Mouse (Mus musculus): Measurements from ENCODE around the gene Prss32. TPM values are rescaled to one million over a fixed set of nuclear protein-coding genes. Genes with fewer than 3 reads are reported as not detected.
"Not testable (repeated sequence)": the region's sequence is repeated elsewhere in the genome, so short reads cannot be mapped to it uniquely, and the experiment has no call there.

Gene Prss32
- total RNA-seq, 1 experiment from 2014 or later: not detected

DNA sequence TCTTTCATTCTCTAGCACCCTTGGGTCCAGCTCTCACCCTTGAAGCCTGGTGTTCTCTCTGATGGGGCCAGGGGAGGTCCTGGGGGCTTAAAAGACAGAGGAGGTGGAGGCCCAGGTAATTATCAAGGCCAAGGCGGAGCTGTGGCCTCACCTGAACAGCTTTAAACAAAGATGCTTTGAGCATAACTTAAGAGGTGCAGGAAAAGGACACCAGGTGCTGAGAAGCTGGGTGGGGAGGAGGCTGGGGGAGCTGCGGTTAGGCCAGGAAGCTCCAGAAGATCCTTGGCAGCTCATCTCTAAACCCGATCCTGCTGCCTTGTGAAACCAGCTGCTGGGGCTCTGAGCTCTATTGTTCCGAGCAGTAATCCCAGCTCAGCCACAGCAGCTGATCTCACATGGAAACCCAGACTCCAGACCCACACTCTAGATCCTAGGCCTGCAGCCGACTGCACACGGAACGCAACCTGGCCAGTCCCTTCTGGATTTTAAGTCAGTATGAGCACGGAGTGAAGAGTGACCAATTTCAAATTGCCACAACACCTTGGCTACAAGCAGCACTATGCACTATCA, 7.6 kb upstream of the Prss32 start, which contains the start of gene Prss33:
TSS of gene Prss33 (minus strand) at position 51 of the 570 bp plus-strand sequence.
- no peak for ATAC-seq (replicated peaks; ENCODE audit: low read depth, poor library complexity, severe bottlenecking)

- peak; percentile 83 for ATAC-seq (replicated peaks; ENCODE audit: low read depth, poor library complexity, severe bottlenecking)
These were observed 2.5 kb upstream of the Prss32 start for GRCm38 (mm10) chr17:23841145-23841544.

- no peak for ATAC-seq (replicated peaks; ENCODE audit: low read depth, poor library complexity, severe bottlenecking)
These were observed 379 bp upstream of the Prss32 start for GRCm38 (mm10) chr17:23843141-23843811.

DNA sequence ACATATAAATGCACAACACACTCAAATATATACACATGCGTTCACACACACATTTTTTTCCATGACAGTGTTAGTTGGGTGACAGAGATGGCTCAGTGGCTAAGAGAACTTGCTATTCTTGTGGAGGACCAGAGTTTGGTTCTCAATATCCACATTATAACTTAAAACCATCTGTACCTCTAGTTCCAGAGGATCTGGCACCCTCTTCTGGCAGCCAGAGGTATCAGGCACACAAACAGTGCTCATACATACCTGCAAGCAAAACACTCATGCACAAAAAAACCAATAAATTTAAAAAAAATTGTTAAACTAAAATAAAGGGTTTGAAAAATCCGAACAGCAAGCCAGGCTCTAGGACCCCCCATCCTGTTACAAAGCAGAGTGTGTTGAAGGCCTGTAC, 6.4 kb downstream of the Prss32 start:
- no peak for ATAC-seq (replicated peaks; ENCODE audit: low read depth, poor library complexity, severe bottlenecking)

DNA sequence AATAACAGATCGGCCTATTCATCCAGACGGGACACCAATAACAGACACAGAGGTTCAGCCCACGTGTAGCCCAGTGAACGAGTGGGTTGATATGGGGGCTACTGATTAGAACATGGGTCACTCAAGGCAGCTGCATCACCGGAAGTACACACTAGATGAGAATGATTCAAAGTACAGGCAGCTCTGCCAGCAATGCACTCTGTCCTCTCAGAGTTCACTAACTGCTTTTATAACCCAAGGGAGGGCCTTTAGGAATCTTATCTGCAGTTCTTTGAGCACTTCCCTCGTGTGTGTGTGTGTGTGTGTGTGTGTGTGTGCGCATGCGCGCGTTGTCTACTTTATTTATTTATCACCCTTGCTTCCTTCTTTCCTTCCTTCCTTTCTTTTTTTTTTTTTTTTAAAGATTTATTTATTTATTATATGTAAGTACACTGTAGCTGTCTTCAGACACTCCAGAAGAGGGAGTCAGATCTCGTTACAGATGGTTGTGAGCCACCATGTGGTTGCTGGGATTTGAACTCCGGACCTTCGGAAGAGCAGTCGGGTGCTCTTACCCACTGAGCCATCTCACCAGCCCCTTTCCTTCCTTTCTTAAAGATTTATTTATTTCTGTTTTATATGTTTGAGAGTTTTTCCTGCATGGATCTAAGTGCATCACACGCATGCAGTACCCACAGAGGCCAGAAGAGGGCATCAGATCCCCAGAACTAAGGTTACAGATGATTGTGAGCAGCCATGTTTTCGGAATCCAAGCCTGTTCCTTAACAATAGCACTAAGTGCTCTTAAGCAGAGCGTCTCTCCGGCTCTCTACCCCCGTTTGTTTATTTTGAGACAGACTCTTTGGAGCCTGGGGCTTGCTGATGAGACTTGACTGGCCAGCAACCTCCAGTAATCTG, 7.4 kb downstream of the Prss32 start:
- peak; percentile 60 for ATAC-seq (replicated peaks; ENCODE audit: low read depth, poor library complexity, severe bottlenecking)

- peak; percentile 87 for ATAC-seq (replicated peaks; ENCODE audit: low read depth, poor library complexity, severe bottlenecking)
These were observed 9.6 kb downstream of the Prss32 start for GRCm38 (mm10) chr17:23853292-23853691.

DNA sequence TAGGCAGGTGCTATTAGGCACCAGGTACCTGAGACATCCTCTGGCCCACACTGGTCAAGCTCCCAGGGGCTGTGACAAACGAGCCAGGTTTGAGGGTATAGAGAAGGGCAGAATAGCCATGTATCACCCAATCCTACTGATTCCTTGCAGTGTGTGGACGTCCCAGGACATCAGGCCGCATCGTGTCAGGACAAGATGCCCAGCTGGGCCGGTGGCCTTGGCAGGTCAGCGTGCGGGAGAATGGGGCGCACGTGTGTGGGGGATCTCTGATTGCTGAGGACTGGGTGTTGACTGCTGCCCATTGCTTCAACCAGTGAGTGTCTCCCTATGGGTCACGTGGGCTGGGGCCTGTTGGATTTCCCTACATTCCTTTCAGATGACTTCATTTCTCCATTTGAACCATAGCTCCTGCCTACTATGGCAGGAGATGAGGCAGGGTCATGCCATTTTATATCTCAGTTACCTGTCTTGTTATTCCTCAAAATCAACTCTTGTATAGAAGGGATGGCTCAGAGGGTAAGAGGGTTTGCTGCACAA, 10.6 kb downstream of the Prss32 start:
- no peak for ATAC-seq (replicated peaks; ENCODE audit: low read depth, poor library complexity, severe bottlenecking)

DNA sequence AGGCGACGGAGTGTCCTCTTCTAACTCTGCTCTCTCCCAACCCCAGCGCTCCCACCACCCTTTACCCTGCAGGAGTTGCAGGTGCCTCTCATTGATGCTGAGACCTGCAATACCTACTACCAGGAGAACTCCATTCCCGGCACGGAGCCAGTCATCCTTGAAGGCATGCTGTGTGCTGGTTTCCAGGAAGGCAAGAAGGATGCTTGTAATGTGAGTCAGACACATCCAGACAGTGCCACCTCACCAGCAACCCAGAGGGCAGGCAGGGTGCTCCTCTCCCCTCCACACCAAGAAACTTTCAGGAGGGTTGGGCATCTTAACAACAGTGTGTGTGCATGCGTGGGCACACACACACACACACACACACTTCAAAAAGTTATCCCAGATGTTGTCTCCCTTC, 13.5 kb downstream of the Prss32 start:
- no peak for ATAC-seq (replicated peaks; ENCODE audit: low read depth, poor library complexity, severe bottlenecking)

DNA sequence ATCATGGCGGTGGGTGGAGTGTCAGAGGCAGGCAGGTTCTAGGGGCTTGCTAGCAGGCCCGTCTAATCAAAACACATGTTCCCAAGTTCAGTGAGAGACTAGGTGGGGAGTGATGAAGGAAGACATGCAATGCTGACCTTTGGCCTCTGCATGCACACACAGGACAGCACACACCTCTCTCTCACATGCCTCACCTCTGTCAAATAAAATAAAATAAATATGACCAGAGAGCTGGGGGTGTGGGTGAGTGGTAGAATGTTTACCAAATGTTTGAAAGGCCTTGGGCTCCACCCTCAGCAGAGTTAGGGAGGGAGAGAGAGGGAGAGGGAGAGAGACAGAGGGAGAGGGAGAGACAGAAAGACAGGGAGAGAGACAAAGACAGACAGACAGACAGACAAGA, 14.3 kb downstream of the Prss32 start:
- no peak for ATAC-seq (replicated peaks; ENCODE audit: low read depth, poor library complexity, severe bottlenecking)

DNA sequence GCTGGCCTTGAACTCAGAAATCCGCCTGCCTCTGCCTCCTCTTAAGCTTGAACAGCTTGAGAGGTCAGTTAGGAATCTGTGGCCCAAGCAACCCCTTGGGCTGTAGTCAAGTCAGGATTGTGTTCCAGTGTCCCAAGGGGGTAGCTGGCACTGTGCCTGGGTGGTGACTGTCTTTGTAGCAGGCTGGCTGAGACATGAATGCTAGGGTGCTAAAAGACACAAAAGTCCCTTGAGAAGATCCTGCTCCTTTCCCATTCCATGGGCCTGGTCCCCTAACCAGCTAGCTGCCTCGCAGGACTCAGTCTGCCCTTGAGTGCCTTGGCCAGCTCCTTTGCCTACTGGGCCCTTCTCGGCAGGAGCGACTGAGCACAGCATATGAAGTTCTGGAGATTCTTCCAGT, 19.3 kb downstream of the Prss32 start:
- no peak for ATAC-seq (replicated peaks; ENCODE audit: low read depth, poor library complexity, severe bottlenecking)

DNA sequence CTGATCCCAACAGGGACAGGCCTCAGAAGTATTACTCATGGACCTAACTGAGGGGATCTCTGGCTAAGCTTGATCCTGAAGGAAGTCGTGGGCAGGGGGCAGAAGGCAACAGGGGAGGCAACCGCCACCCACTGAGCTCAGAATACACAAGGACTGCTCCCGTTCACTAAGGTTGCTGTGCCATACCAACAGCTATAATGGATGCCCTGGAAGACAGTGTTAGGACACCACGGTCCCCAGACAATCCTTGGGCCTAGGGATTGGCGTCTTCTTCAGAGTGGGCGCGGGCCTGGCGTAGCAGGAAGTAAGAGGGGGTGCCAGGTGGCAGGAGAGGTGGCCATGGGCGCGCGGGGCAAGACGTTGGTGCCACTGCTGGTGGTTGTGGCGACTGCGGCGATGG, 24.1 kb downstream of the Prss32 start, which contains the start of gene Prss21:
TSS of gene Prss21 (plus strand) at position 301 of the 400 bp plus-strand sequence.
- no peak for ATAC-seq (replicated peaks; ENCODE audit: low read depth, poor library complexity, severe bottlenecking)

- peak; percentile 56; the same call in 1 of the 2 replicates for ATAC-seq (replicated peaks; ENCODE audit: low read depth, poor library complexity, severe bottlenecking)
These were observed 24.9 kb downstream of the Prss32 start for GRCm38 (mm10) chr17:23868513-23868912.

DNA sequence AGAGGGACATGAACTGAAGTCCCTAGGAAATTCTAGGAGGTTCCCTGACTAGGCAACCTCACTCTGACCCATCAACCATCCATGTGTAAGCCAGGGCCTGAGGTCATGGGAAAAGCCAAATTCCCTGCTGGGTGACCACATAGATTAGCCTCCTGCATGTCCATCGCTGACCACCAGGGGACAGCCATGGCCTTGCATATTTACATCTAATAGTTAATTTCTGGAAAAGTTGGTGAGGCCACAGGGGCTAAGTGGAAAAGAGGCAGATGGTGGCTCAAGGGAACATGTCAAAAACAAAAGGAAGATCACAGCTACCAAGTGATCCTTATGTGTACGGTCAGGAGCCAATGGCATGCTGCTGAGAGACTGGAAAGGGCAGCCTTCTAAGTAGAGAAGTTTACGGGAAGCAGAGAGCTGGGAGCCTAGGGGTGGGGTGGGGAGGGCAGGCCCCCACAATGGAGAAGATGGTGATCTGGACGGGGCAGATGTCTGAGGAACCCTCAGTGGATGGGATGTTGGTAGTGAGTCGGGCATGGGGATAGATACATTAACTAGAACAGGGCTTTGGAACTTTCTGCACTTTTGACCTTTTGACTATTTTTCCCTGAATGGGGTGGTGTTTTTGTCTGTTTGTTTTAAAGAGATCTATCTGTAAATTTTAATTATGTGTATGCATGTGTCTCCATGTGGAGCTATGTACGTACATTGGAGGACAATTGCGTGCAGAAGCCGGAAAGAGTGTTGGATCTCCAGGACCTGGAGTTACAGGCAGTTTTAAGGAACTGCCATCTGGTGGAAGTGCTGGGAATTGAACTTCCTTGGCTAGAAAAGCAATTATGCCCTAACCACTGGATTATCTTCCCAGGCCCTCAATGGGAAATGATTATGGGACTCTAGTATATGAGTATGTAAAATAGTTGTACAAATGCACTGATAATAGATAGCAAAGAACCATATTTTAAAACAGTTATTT, 30.5 kb downstream of the Prss32 start:
- peak; percentile 68 for ATAC-seq (replicated peaks; ENCODE audit: low read depth, poor library complexity, severe bottlenecking)

GRCm38 (mm10) chr17:23876741-23877140, 33.1 kb downstream of the Prss32 start:
- no peak for ATAC-seq (replicated peaks; ENCODE audit: low read depth, poor library complexity, severe bottlenecking)

DNA sequence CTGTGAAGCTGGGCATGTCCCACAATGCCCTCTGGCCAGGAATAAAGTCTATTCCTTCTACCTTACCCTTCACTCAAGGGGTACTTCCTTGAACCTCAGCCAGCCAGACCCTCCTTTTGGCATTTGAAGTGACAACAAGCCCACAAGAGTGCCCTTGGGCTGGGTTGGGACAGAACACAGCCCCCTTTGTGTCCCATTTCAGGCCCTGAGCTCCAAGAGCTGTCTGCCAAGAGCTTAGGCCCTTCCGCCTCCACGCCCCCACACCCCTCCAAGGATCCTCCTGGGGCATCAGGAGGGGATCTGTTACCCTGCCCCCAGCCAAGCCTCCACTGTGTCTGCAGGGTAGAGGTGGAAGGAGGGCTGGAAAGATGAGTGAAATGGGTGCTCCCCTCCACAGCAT, 33.5 kb downstream of the Prss32 start:
- ATAC-seq (replicated peaks; ENCODE audit: low read depth, poor library complexity, severe bottlenecking): no peak

- ATAC-seq (replicated peaks; ENCODE audit: low read depth, poor library complexity, severe bottlenecking): not testable (repeated sequence)
These were observed 36.9 kb downstream of the Prss32 start, which contains the start of the genes Dcpp1 and Dcpp2 for GRCm38 (mm10) chr17:23880576-23880975. Gene Dcpp1, plus strand, starts transcription at chr17:23880876. Gene Dcpp2, plus strand, starts transcription at chr17:23880880.

All from common myeloid progenitor, adult 5-6 weeks (primary cell).